ENCODE assay signal across 7 mouse cellular contexts in the genomic region with DNA sequence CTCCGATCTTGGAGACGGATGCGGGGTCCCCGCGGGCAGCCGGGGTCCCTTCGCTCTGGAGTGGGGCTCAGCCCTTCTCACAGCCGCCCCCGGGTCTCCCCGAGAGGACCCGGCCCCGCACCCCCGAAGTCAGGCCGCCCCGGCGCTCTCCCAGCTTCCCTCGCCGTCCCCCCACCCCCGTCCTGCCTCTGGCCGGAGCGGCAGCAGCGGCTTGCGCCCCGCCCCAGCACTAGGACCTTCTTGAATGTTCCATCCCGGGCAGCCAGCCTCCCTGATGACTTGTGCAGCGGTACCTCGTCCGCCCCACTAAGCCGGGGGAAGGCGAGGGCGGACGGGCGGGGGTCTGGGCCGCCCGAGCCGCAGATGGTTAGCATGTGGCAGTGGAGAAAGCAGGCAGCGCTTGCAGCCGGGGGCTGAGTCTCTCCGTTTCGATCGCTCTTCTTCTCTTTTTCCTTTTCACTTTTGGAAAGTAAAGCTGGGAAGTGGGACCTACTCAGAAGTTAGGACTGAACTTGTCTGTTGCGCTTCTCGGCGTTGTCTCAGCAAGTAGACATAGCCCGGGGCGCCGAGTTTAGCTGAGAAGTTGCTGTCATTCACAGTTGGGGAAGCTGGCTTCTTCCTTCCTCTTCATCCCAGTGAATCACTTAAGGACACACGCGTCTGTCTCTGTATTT. TPM values are rescaled to one million over a fixed set of nuclear protein-coding genes. Genes with fewer than 3 reads are reported as not detected.
A peak's percentile ranks its signal among the peaks of the same experiment; 100 is the strongest.
DNase-seq lines count a peak whose midpoint lies in the region; ATAC-seq and TF ChIP-seq lines count a peak whose summit lies in the region.

No protein-coding gene starts in this region.

- H3K9me3 ChIP-seq in kidney, embryonic 14.5 days (ENCODE audit: control insufficient read depth, low read length) = no peaks in the 10 kb centered on the region
- no peaks in the 10 kb centered on the region for H3K9me3 ChIP-seq in lung, embryonic 14.5 days (ENCODE audit: low read depth, low read length)

- H3K27me3 ChIP-seq in kidney, embryonic 14.5 days (ENCODE audit: control insufficient read depth, insufficient read depth, low read length) = no peaks in the 10 kb centered on the region
- no peaks in the 10 kb centered on the region for H3K27me3 ChIP-seq in lung, embryonic 14.5 days (ENCODE audit: insufficient read depth, low read length)

- peak; percentile 83 for ATAC-seq in kidney, embryonic 14.5 days (ENCODE audit: low FRiP score, low TSS enrichment)
- ATAC-seq in lung, embryonic 14.5 days (ENCODE audit: insufficient read depth) = peak; percentile 79

- no peak for TF ChIP-seq CTCF in brain, embryonic 14.5 days (IDR thresholded peaks at IDR 0.05; ENCODE audit: borderline replicate concordance, extremely low read depth, insufficient read depth, insufficient read length)
- TF ChIP-seq CTCF in lung, embryonic 14.5 days (IDR thresholded peaks at IDR 0.05; ENCODE audit: low read depth) = no peak

- peak overlapping the region; percentile 95 for H3K27ac ChIP-seq in kidney, embryonic 14.5 days (ENCODE audit: low read depth, low read length)
- peak overlapping the region; percentile 98 for H3K27ac ChIP-seq in lung, embryonic 14.5 days (ENCODE audit: low read depth)

- WGBS in kidney, embryonic 14.5 days = under 1% methylated on average over 48 of the region's 49 CpGs
- 1% methylated on average over 49 of the region's 49 CpGs for WGBS in lung, embryonic 14.5 days

- no peak for TF ChIP-seq POLR2A in brain, embryonic 14.5 days (IDR thresholded peaks at IDR 0.05; ENCODE audit: borderline replicate concordance, extremely low read depth, insufficient read depth, insufficient read length, poor library complexity, severe bottlenecking)

- peak overlapping the region; percentile 88 for H3K4me2 ChIP-seq in kidney, embryonic 14.5 days (replicated peaks; ENCODE audit: low read depth, low read length)
- peak overlapping the region; percentile 91 for H3K4me2 ChIP-seq in lung, embryonic 14.5 days

- H3K4me1 ChIP-seq in kidney, embryonic 14.5 days (ENCODE audit: control insufficient read depth, insufficient read depth, low read length) = peaks cover 3% of the 10 kb centered on the region; the same call in 1 of the 2 replicates
- peaks cover 7% of the 10 kb centered on the region for H3K4me1 ChIP-seq in lung, embryonic 14.5 days (ENCODE audit: insufficient read depth)

- H3K36me3 ChIP-seq in kidney, embryonic 14.5 days (ENCODE audit: control insufficient read depth, insufficient read depth, low read length) = no peaks in the 10 kb centered on the region
- no peaks in the 10 kb centered on the region for H3K36me3 ChIP-seq in lung, embryonic 14.5 days (ENCODE audit: insufficient read depth)

- DNase-seq in urinary bladder, adult 18-20 months (ENCODE audit: low spot score in 2 of 2) = peak; percentile 72 to 89
- DNase-seq in urinary bladder, postnatal 25 days (ENCODE audit: low spot score) = no peak
- DNase-seq in brain, embryonic 14.5 days (ENCODE audit: low read depth) = peak; percentile 81
- DNase-seq in frontal cortex, postnatal 36 days (ENCODE audit: low spot score in 2 of 2) = peak; percentile 58 to 64
- DNase-seq in lung, embryonic 14.5 days = peak; percentile 75
- peak; percentile 55 for DNase-seq in right cerebral cortex, postnatal 14 days

- H3K9ac ChIP-seq in kidney, embryonic 14.5 days (ENCODE audit: low read depth, low read length) = peak overlapping the region; percentile 93
- peak overlapping the region; percentile 93 for H3K9ac ChIP-seq in lung, embryonic 14.5 days

- peak overlapping the region; percentile 84 for H3K4me3 ChIP-seq in kidney, embryonic 14.5 days (ENCODE audit: low read length)
- peak overlapping the region; percentile 83 for H3K4me3 ChIP-seq in lung, embryonic 14.5 days (ENCODE audit: low read depth, low read length)

RNA-seq across cellular contexts. Expression of a gene that starts 0.5 kb away (rescaled TPM):
- 16.0 and 21.0 TPM in 2 replicates for polyA plus RNA-seq in brain, embryonic 14.5 days (2012; rRNA removed)
- 31.7 and 43.7 TPM in 2 replicates for polyA plus RNA-seq in kidney, embryonic 14.5 days (2014; fragmentation: Nextera tagmentation; extraction: Ambion mirVana)
- polyA plus RNA-seq in lung, embryonic 14.5 days (2014; fragmentation: Nextera tagmentation; extraction: Ambion mirVana) = 53.9 and 57.3 TPM in 2 replicates
